Mouse (Mus musculus) ES-E14 (cell line): Measurements from ENCODE around the gene Ube2j2.

ENCODE experiments used
- HCFC1 ChIP-seq: IDR thresholded peaks from 2 replicates; pipeline ENCODE4 v1.6.1; 2012; ENCODE audit warnings: low read length, inconsistent platforms, borderline replicate concordance; ENCODE audit not compliant: insufficient read depth
- ZC3H11A ChIP-seq: IDR thresholded peaks from 2 replicates; pipeline ENCODE4 v1.6.1; 2012; ENCODE audit warnings: low read depth, mild to moderate bottlenecking, inconsistent platforms, low read length, borderline replicate concordance

DNA sequence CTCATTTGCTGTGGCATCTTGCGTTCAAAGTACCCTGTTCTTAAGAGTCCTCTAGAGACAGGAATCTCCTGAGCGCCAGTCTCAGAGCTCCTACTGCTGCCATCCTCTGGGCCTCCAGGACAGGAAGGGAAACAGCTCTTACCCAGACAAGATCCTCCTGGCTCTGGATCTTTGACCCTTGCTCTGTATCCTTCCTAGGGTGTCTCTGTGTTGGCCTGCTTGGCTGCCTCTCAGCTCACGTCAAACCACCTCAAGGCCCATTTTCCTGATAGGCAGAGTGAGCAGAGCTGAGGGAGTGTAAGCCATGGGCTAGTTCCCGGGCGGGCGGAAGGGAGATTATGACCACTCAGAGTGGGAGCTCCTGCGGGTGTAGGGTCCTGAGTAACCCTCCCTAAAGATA lies 19.5 kb downstream of the Ube2j2 start:
- TF ChIP-seq HCFC1 = no peak
- no peak for TF ChIP-seq ZC3H11A
